Mouse (Mus musculus): ENCODE measurements around the gene Sh3kbp1.

DNA sequence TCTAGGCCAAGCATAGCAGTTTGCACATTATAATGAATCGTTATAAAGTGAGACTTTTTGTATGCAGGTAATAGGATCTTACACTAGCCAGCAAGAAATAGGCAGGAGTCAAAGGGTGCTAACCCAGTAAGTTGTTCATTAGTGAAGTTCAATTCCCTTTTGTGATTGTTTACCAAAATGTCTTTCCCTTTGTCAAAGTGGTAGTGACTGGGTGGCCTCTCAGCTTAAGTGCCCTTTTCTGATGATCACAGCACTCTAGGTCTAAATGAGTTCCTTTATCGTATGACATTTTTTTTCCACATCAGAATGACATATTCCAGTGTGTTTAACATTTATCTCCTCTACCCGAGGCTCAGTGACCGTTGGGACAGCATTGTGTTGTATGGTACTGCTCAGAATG is 1.6 kb downstream of the Sh3kbp1 start:
- TF ChIP-seq ELF1 (IDR thresholded peaks at IDR 0.05; ENCODE audit: low read depth, low read length) (no peak), CTCF (conservative IDR thresholded peaks at IDR 0.05 in 1 of 2, IDR thresholded peaks at IDR 0.05 in 1 of 2; ENCODE audit: low read depth in 2 of 2, low read length in 2 of 2) (no peak), SMC3 (IDR thresholded peaks at IDR 0.05; ENCODE audit: low read depth, low read length) (no peak), MAX (IDR thresholded peaks at IDR 0.05; ENCODE audit: low read length) (no peak), RCOR1 (conservative IDR thresholded peaks at IDR 0.05; ENCODE audit: low read depth, low read length) (no peak), ZC3H11A (IDR thresholded peaks at IDR 0.05; ENCODE audit: low read depth, low read length) (no peak), ZNF384 (IDR thresholded peaks at IDR 0.05; ENCODE audit: low read depth, low read length) (no peak), CHD1 (IDR thresholded peaks at IDR 0.05; ENCODE audit: low read depth, low read length) (no peak), BHLHE40 (IDR thresholded peaks at IDR 0.05; ENCODE audit: low read depth, low read length) (no peak), MEF2A (IDR thresholded peaks at IDR 0.05; ENCODE audit: borderline replicate concordance, low read depth, low read length) (no peak), E2F4 (IDR thresholded peaks at IDR 0.05; ENCODE audit: insufficient replicate concordance, low read depth, low read length) (no peak), POLR2A (IDR thresholded peaks at IDR 0.05; ENCODE audit: low read depth, low read length) (no peak), ZKSCAN1 (IDR thresholded peaks at IDR 0.05; ENCODE audit: borderline replicate concordance, low read depth, low read length) (no peak)
